In the genomic region with DNA sequence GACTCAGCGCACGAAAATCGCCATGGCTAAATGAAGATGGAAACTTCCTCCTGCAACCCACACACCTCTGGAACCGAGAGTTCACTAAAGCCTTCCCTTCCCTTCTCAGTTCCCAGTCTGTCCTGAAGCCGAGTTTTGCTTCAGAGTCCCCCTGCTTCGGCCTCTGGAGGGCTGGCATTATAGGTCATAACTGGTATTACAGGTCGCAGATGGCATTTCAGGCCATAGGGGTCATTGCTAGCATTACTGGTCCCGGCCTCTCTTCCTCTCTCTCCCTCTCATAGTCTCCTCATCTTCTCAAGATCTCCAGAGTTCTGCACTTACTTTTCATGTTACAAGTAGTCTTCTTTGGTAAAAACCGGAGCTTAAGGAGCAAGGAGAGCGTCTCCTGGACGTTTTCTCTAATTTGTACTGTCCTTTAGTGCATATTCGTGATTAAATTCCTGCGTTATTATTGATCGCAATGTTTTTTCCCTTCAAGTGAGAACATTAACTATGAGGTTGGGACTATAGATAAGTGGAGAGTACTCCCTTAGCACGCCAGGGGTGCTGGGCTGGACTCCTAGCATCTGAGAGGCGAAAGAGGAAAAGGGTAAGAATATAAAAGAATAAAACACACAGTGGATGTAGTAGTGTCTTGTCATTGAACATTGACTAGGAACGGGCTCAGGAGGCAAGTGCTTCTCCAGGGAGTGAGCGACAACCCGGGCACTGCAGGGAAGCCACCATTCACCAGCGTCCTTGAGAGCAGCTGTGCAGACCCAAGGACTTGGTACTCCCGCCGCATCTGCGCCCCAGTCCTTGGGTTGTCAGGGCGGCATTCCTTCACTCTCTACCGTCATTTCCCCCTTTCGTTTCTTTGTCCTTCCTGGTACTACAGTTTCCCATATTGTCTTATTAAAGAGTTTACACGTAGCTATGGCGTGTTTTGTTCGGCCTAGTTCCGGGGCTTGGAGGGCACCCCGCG, we compare ENCODE assay signal across 8 mouse cellular contexts. TPM values are rescaled to one million over a fixed set of nuclear protein-coding genes. Genes with fewer than 3 reads are reported as not detected.
DNase-seq lines count a peak whose midpoint lies in the region; ATAC-seq and TF ChIP-seq lines count a peak whose summit lies in the region.

No protein-coding gene starts in this region.

- no peaks in the 10 kb centered on the region for H3K9me3 ChIP-seq in limb, embryonic 11.5 days (ENCODE audit: control insufficient read depth, low read length)
- H3K9me3 ChIP-seq in midbrain, embryonic 16.5 days (replicated peaks; ENCODE audit: control insufficient read depth, low read length, poor library complexity, severe bottlenecking), result no peaks in the 10 kb centered on the region

- DNase-seq in cerebellum, adult 8-10 months, result peak; percentile 36
- DNase-seq in cerebellum, adult 9-10 months, result no peak
- DNase-seq in 3T3-L1 (ENCODE audit: low read depth, low spot score), result peak; percentile 36
- peak; percentile 31 to 42 for DNase-seq in heart, postnatal 14 days
- DNase-seq in limb, embryonic 11.5 days (ENCODE audit: low spot score), result peak; percentile 70

- H3K27me3 ChIP-seq in limb, embryonic 11.5 days (ENCODE audit: control insufficient read depth, insufficient read depth, low read length), result no peaks in the 10 kb centered on the region
- H3K27me3 ChIP-seq in midbrain, embryonic 16.5 days (ENCODE audit: control insufficient read depth, insufficient read depth, low read depth, low read length), result no peaks in the 10 kb centered on the region

- H3K9ac ChIP-seq in limb, embryonic 11.5 days (ENCODE audit: low read length), result peak overlapping the region; percentile 86
- H3K9ac ChIP-seq in midbrain, embryonic 16.5 days (ENCODE audit: low read depth, low read length), result peak overlapping the region; percentile 92

- WGBS in limb, embryonic 11.5 days, result 12% methylated on average over 32 of the region's 32 CpGs
- 11% methylated on average over 32 of the region's 32 CpGs for WGBS in midbrain, embryonic 16.5 days

- H3K27ac ChIP-seq in bone marrow macrophage, adult 2 months (ENCODE audit: insufficient read depth, low read depth, low read length), result peak overlapping the region; percentile 67
- peak overlapping the region; percentile 55; the same call in 1 of the 2 replicates for H3K27ac ChIP-seq in limb, embryonic 11.5 days (replicated peaks; ENCODE audit: low read depth, low read length)
- H3K27ac ChIP-seq in midbrain, embryonic 16.5 days (ENCODE audit: low read length), result peak overlapping the region; percentile 88

- intact Hi-C loops in heart, postnatal 14 days (cut with DNase I), result loop anchor here (1.0 to 10.0 kb wide), 4 partner anchors 11 to 495 kb away; partner anchors contain the start of gene Arid2

- peaks cover 31% of the 10 kb centered on the region for H3K4me1 ChIP-seq in bone marrow macrophage, adult 2 months (ENCODE audit: control insufficient read depth, insufficient read depth, low read length)
- H3K4me1 ChIP-seq in limb, embryonic 11.5 days (ENCODE audit: control insufficient read depth, insufficient read depth, low read length), result 0 out of 2 replicates have a peak, but pooled peaks cover 2% of the 10 kb centered on the region
- peaks cover 22% of the 10 kb centered on the region for H3K4me1 ChIP-seq in midbrain, embryonic 16.5 days (ENCODE audit: control insufficient read depth, insufficient read depth, low read length)

- peak overlapping the region; percentile 70 for H3K4me2 ChIP-seq in limb, embryonic 11.5 days (ENCODE audit: low read depth, severe bottlenecking)
- peak overlapping the region; percentile 76 for H3K4me2 ChIP-seq in midbrain, embryonic 16.5 days (ENCODE audit: low read length)

- no peak for TF ChIP-seq POLR2A in bone marrow macrophage, adult 2 months (IDR thresholded peaks at IDR 0.05; ENCODE audit: borderline replicate concordance, low read depth, low read length)

- ATAC-seq in limb, embryonic 11.5 days (ENCODE audit: insufficient number of reproducible peaks, low FRiP score, low TSS enrichment, low read depth), result peak; percentile 45
- peak; percentile 67 for ATAC-seq in midbrain, embryonic 16.5 days
- no peak for ATAC-seq in monocyte, adult 5-6 weeks (replicated peaks; ENCODE audit: insufficient number of reproducible peaks, low FRiP score, low TSS enrichment, poor library complexity, severe bottlenecking)

- peak overlapping the region; percentile 71 for H3K4me3 ChIP-seq in bone marrow macrophage, adult 2 months (ENCODE audit: insufficient read depth, low read length)
- peak overlapping the region; percentile 64 for H3K4me3 ChIP-seq in limb, embryonic 11.5 days (ENCODE audit: low read depth, low read length)
- H3K4me3 ChIP-seq in midbrain, embryonic 16.5 days (ENCODE audit: low read depth, low read length), result peak overlapping the region; percentile 86

- 0 out of 2 replicates have a peak, but pooled peaks have one; percentile 3 for TF ChIP-seq CTCF in bone marrow macrophage, adult 2 months (IDR thresholded peaks at IDR 0.05; ENCODE audit: low read depth, low read length)

- H3K36me3 ChIP-seq in limb, embryonic 11.5 days (ENCODE audit: control insufficient read depth, insufficient read depth, low read length), result no peaks in the 10 kb centered on the region
- H3K36me3 ChIP-seq in midbrain, embryonic 16.5 days (ENCODE audit: control insufficient read depth, insufficient read depth, low read length), result no peaks in the 10 kb centered on the region

RNA-seq across cellular contexts. Expression of gene Ano6, which starts 0.8 kb away (rescaled TPM):
- polyA plus RNA-seq in bone marrow macrophage, adult 2 months (2012; ENCODE audit: insufficient read depth, insufficient read length, missing spikeins), result 64.0 and 73.0 TPM in 2 replicates
- total RNA-seq in heart, postnatal 14 days (2021), result 10 to 100 TPM; 38.9 to 39.7 TPM
- polyA plus RNA-seq in limb, embryonic 11.5 days (2014; fragmentation: Nextera tagmentation; extraction: Ambion mirVana), result 41.9 and 51.3 TPM in 2 replicates
- polyA plus RNA-seq in midbrain, embryonic 16.5 days (2015; fragmentation: Nextera tagmentation; extraction: Ambion mirVana), result 24.6 and 28.2 TPM in 2 replicates
- 47.5 to 60.0 TPM (median 54.9 TPM) in 3 replicates for total RNA-seq in monocyte, adult 5-6 weeks (2017)
